Mouse (Mus musculus): ENCODE data around the gene Zfp654.
A peak's percentile ranks its signal among the peaks of the same experiment; 100 is the strongest.

Zfp654 gene

DNA sequence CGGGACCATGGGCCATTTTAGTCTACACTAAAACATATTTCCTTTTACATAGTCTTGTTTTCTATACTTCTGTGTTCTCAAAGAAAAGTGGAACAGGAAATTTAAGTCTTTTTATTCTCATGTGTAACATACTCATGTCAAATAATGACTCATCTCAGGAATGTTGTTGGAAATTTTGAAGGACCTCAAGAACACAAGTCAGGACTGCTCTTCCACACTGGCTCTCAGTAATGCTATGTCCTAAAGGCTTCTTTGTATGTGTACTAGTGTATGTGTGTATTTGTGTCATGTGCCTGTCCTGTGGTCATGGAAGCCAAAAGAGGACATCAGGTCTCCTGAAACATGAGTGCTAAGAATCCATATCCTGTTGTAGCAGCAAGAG is 92.2 kb downstream of the Zfp654 start:
- no peak for DNase-seq

- DNase-seq, result no peak
These were observed 92.7 kb downstream of the Zfp654 start for GRCm38 (mm10) chr16:64758561-64759244.

- no peak for DNase-seq
These were observed 93.6 kb downstream of the Zfp654 start for GRCm38 (mm10) chr16:64757666-64758400.

DNA sequence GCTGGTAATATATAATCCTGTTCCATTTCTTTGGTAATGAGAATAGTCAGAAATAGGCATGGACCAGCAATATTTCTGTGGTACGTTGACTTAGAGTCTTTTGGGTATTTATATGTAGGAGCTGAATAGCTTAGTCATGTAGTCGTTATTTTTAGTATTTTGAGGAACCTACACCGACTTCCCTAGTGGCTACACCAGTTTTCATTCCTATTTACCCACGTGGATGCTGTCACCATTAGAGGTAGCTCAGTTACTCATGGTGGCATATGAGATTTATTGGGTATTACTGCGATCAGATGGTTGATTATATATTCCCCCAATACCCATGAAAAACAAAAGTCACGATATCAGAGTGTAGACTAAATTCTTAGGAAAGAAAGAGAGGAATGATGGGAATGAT is 95.1 kb downstream of the Zfp654 start:
- DNase-seq, result no peak

GRCm38 (mm10) chr16:64754743-64755139 is 96.7 kb downstream of the Zfp654 start:
- DNase-seq, result no peak

- no peak for DNase-seq
These were observed 97.3 kb downstream of the Zfp654 start for GRCm38 (mm10) chr16:64753990-64754742.

GRCm38 (mm10) chr16:64748237-64748636 is 103.2 kb downstream of the Zfp654 start:
- peak; percentile 53 for DNase-seq

DNA sequence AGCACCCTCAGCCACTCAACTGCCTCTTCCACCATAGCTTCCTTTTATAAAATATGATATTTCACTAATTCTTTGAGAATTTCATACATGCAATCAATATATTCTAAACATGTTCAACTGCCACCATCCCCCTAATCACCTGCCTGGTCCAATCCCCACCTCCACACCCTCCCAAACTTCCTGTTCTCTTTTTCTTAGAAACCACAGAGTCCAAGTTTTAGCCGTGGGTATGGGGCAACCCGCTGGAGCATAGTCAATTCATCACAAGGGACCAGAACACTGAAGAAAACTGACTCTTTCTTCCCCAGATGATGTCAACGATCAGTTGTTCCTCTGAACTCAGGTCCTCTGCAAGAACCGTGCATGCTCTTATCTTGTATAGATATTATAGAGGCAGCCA is 106.4 kb downstream of the Zfp654 start:
- no peak for DNase-seq

DNA sequence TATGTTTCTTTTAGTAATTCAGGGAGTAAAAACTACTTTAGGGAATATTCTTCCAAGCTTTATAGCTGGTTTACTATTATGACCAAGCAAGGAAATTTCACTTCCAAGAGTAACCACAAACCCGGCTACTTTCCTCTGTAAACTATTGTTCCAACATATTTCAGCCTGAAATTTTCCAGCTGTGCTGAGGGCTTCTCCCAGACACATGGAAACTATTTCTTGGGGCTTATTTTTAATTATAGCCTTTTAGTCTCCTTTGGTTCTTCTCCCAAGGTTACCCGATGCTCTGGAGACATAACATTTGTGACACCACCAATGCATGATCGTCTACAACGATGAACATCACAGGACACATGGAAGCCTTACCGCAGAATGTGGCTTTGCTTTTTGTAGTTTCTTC is 114.2 kb downstream of the Zfp654 start:
- no peak for DNase-seq
